Mouse (Mus musculus): Measurements from ENCODE around the gene Alpk1. TPM values are rescaled to one million over a fixed set of nuclear protein-coding genes. Genes with fewer than 3 reads are reported as not detected.
A peak's percentile ranks its signal among the peaks of the same experiment; 100 is the strongest.

Alpk1 gene
- total RNA-seq, 2 experiments from 2014 or later: 10.0 to 11.0 TPM

GRCm38 (mm10) chr3:127634101-127634983, 146.0 kb downstream of the Alpk1 start:
- no peak overlapping the region for H3K27ac ChIP-seq
- peak overlapping the region; percentile 52 for H3K4me3 ChIP-seq
- peak; percentile 20 to 79 for DNase-seq (ENCODE audit: low spot score in 2 of 2)
- TF ChIP-seq CTCF (conservative IDR thresholded peaks at IDR 0.05): peak; percentile 98

- TF ChIP-seq CTCF (conservative IDR thresholded peaks at IDR 0.05): no peak
- H3K27ac ChIP-seq: no peak within 1 kb of the TSS
- peak within 1 kb of the TSS; percentile 52 for H3K4me3 ChIP-seq
- no peak for DNase-seq (ENCODE audit: low spot score in 2 of 2)
Measured at GRCm38 (mm10) chr3:127633080-127634032, 147.0 kb downstream of the Alpk1 start, which contains the start of gene Neurog2. TSS of gene Neurog2 (plus strand) at chr3:127633135.

GRCm38 (mm10) chr3:127632531-127632930, 147.8 kb downstream of the Alpk1 start:
- peak overlapping the region; percentile 52 for H3K4me3 ChIP-seq
- TF ChIP-seq CTCF (conservative IDR thresholded peaks at IDR 0.05): no peak
- no peak overlapping the region for H3K27ac ChIP-seq
- DNase-seq (ENCODE audit: low spot score in 2 of 2): no peak

GRCm38 (mm10) chr3:127631582-127631981, 148.7 kb downstream of the Alpk1 start:
- H3K4me3 ChIP-seq: no peak overlapping the region
- DNase-seq (ENCODE audit: low spot score in 2 of 2): no peak
- TF ChIP-seq CTCF (conservative IDR thresholded peaks at IDR 0.05): no peak
- no peak overlapping the region for H3K27ac ChIP-seq

- TF ChIP-seq CTCF (conservative IDR thresholded peaks at IDR 0.05): no peak
- Histone ChIP-seq H3K4me3 (no peak overlapping the region), H3K27ac (no peak overlapping the region)
- DNase-seq (ENCODE audit: low spot score in 2 of 2): no peak
Measured at GRCm38 (mm10) chr3:127630735-127631372, 149.5 kb downstream of the Alpk1 start.

- no peak for DNase-seq (ENCODE audit: low spot score in 2 of 2)
- no peak overlapping the region for H3K4me3 ChIP-seq
- H3K27ac ChIP-seq: no peak overlapping the region
- TF ChIP-seq CTCF (conservative IDR thresholded peaks at IDR 0.05): no peak
Measured at GRCm38 (mm10) chr3:127630190-127630589, 150.1 kb downstream of the Alpk1 start.

GRCm38 (mm10) chr3:127628311-127629184, 151.8 kb downstream of the Alpk1 start:
- no peak for TF ChIP-seq CTCF (conservative IDR thresholded peaks at IDR 0.05)
- no peak overlapping the region for H3K27ac ChIP-seq
- no peak for DNase-seq (ENCODE audit: low spot score in 2 of 2)
- no peak overlapping the region for H3K4me3 ChIP-seq

- no peak overlapping the region for H3K4me3 ChIP-seq
- H3K27ac ChIP-seq: no peak overlapping the region
- DNase-seq (ENCODE audit: low spot score in 2 of 2): no peak
- TF ChIP-seq CTCF (conservative IDR thresholded peaks at IDR 0.05): no peak
Measured at GRCm38 (mm10) chr3:127627956-127628310, 152.4 kb downstream of the Alpk1 start.

- H3K4me3 ChIP-seq: no peak overlapping the region
- H3K27ac ChIP-seq: no peak overlapping the region
- TF ChIP-seq CTCF (conservative IDR thresholded peaks at IDR 0.05): no peak
- DNase-seq (ENCODE audit: low spot score in 2 of 2): no peak
Measured at GRCm38 (mm10) chr3:127627151-127627955, 153.0 kb downstream of the Alpk1 start.

- no peak for DNase-seq (ENCODE audit: low spot score in 2 of 2)
- Histone ChIP-seq H3K27ac (no peak overlapping the region), H3K4me3 (no peak overlapping the region)
- no peak for TF ChIP-seq CTCF (conservative IDR thresholded peaks at IDR 0.05)
Measured at GRCm38 (mm10) chr3:127626524-127626923, 153.8 kb downstream of the Alpk1 start.

All from layer of hippocampus, adult 2 months (tissue).